Mouse (Mus musculus) leukemia stem cell, adult 10-12 weeks (primary cell): Measurements from ENCODE around the gene 4930435E12Rik. TPM values are rescaled to one million over a fixed set of nuclear protein-coding genes. Genes with fewer than 3 reads are reported as not detected.

ENCODE experiments used
- polyA plus RNA-seq: library from polyadenylated mRNA; stranded (reverse); fragments of >175 nt; gene quantifications from 2 replicates; pipeline ENCODE4 v1.2.3, GENCODE M21; 2012; ENCODE audit warnings: low replicate concordance

Gene 4930435E12Rik
- polyA plus RNA-seq, result not detected in 2 replicates

GRCm38 (mm10) chr16:38828649-38829048, at the start of gene 4930435E12Rik:
4930435E12Rik (minus strand) TSS chr16:38828749.

GRCm38 (mm10) chr16:38800091-38800490, 28.5 kb downstream of the 4930435E12Rik start, which contains the start of gene Upk1b:
Upk1b (minus strand) TSS chr16:38800328.

Other genes with a start within 250 kb of the 4930435E12Rik start
- 0.98 and 1.2 TPM in 2 replicates for gene Arhgap31, start 115.5 kb downstream of the 4930435E12Rik start, polyA plus RNA-seq
- 0.51 TPM in 1 of 2 replicates, not detected in the other for gene B4galt4, start 86.5 kb downstream of the 4930435E12Rik start, polyA plus RNA-seq
- gene Upk1b, start 28.4 kb downstream of the 4930435E12Rik start, polyA plus RNA-seq, result not detected in 2 replicates
- gene Igsf11, start 63.9 kb upstream of the 4930435E12Rik start, polyA plus RNA-seq, result not detected in 2 replicates